Mouse (Mus musculus) midbrain, embryonic 16.5 days (tissue): ENCODE results near the gene Ppp6r1. TPM values are rescaled to one million over a fixed set of nuclear protein-coding genes. Genes with fewer than 3 reads are reported as not detected.

Experiments used
- ATAC-seq: fragments of 200-750 bp; cut with Nextera tagmentation; 2 replicates; pipeline ENCODE4 v1.8.0; 2017; ENCODE audit warnings: moderate TSS enrichment
- H3K27ac ChIP-seq: fragments of 300-500 bp; sonication (generic); 2 replicates; pipeline ENCODE4 v1.5.1; 2014; ENCODE audit warnings: mild to moderate bottlenecking, low read length, mixed read lengths
- H3K27me3 ChIP-seq: fragments of 300-500 bp; sonication (generic); 2 replicates; pipeline ENCODE4 v1.6.1; 2014; ENCODE audit warnings: low read depth, low read length, mixed read lengths; ENCODE audit not compliant: control insufficient read depth, insufficient read depth
- H3K36me3 ChIP-seq: fragments of 300-500 bp; sonication (generic); 2 replicates; pipeline ENCODE4 v1.6.1; 2014; ENCODE audit warnings: mild to moderate bottlenecking, low read length, moderate library complexity, mixed read lengths; ENCODE audit not compliant: control insufficient read depth, insufficient read depth
- H3K4me1 ChIP-seq: fragments of 300-500 bp; sonication (generic); 2 replicates; pipeline ENCODE4 v1.6.1; 2014; ENCODE audit warnings: mild to moderate bottlenecking, low read length, mixed read lengths; ENCODE audit not compliant: control insufficient read depth, insufficient read depth
- H3K4me2 ChIP-seq: fragments of 300-500 bp; sonication (generic); 2 replicates; pipeline ENCODE4 v1.6.1; 2014; ENCODE audit warnings: mild to moderate bottlenecking, low read length, mixed read lengths
- H3K4me3 ChIP-seq: fragments of 300-500 bp; sonication (generic); 2 replicates; pipeline ENCODE4 v1.5.1; 2014; ENCODE audit warnings: low read depth, mild to moderate bottlenecking, low read length, moderate library complexity, mixed read lengths
- H3K9ac ChIP-seq: fragments of 300-500 bp; sonication (generic); 2 replicates; pipeline ENCODE4 v1.6.1; 2014; ENCODE audit warnings: low read depth, low read length, mixed read lengths
- H3K9me3 ChIP-seq: fragments of 300-500 bp; sonication (generic); replicated peaks from 2 replicates; pipeline ENCODE4 v1.6.1; 2014; ENCODE audit warnings: mild to moderate bottlenecking, low read length, mixed read lengths; ENCODE audit not compliant: control insufficient read depth, poor library complexity, severe bottlenecking
- WGBS: fragments of 180-500 bp; shearing (Covaris S2); extraction: QIAGEN DNeasy Blood & Tissue Kit; methylation state at CpG from one replicate; pipeline ENCODE4 v1.1.7; 2014; 5-methylcytosine and 5-hydroxymethylcytosine counted together
- polyA plus RNA-seq: library from polyadenylated mRNA; unstranded; fragments of >200 nt; fragmentation: Nextera tagmentation; extraction: Ambion mirVana; gene quantifications from 2 replicates; pipeline ENCODE4 v1.2.1, GENCODE M21; 2015

The Ppp6r1 gene
- polyA plus RNA-seq, 1 experiment from 2014 or later, result 5.6 TPM

DNA sequence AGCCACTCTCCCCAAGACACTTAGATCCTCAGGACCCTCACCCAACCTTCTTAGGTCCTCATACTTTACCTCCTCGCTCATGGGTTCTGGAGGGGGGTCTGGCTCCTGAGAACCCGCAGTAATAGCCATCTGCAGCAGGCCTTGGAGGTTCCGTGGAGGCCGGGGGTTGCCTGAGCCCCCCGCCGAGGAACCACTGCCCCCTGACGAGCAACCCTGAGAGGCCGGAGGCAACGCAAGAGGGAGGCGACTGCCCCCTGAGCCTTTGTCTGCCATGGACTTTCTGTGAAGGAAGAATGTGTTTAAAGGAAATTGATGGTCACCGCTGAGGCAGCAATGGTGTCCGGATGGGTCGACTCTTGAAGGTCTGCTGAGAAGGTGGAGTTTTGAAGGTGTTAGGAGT lies 25.4 kb upstream of the Ppp6r1 start:
- WGBS, result under 1% methylated on average over 13 of the region's 13 CpGs
- 0 out of 2 replicates have a peak, but pooled peaks have one; percentile 4 for ATAC-seq
- H3K9ac ChIP-seq, result peak overlapping the region; percentile 58
- H3K36me3 ChIP-seq, result peaks cover 14% of the 10 kb centered on the region
- peaks cover 11% of the 10 kb centered on the region for H3K4me1 ChIP-seq
- H3K27ac ChIP-seq, result peak overlapping the region; percentile 81
- H3K27me3 ChIP-seq, result no peaks in the 10 kb centered on the region
- H3K9me3 ChIP-seq, result no peaks in the 10 kb centered on the region
- peak overlapping the region; percentile 92 for H3K4me2 ChIP-seq
- peak overlapping the region; percentile 52 for H3K4me3 ChIP-seq

DNA sequence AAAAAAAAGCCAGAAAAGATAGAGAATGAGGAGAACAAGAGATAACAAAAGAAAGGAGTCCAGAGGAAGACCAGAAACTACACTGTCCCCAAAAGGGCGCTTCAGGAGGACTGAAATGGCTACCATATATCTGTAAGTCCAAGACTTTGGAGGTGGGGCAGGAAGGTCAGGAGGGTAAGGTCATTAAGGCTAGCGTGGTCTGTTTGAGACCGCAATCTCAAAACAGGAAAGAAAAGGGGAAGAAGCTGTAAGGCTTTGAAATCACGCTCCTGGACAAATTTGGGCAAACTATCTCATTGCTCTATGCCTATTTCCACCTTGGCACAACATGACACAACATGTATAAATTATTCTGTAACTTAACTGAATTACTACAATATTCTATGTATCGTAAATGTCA lies 24.5 kb upstream of the Ppp6r1 start:
- WGBS, result 92% methylated on average over 5 of the region's 5 CpGs
- Histone ChIP-seq H3K27me3 (no peaks in the 10 kb centered on the region), H3K36me3 (peaks cover 14% of the 10 kb centered on the region), H3K9ac (no peak overlapping the region), H3K27ac (no peak overlapping the region), H3K4me1 (peaks cover 11% of the 10 kb centered on the region), H3K4me2 (no peak overlapping the region), H3K9me3 (no peaks in the 10 kb centered on the region), H3K4me3 (no peak overlapping the region)
- no peak for ATAC-seq

DNA sequence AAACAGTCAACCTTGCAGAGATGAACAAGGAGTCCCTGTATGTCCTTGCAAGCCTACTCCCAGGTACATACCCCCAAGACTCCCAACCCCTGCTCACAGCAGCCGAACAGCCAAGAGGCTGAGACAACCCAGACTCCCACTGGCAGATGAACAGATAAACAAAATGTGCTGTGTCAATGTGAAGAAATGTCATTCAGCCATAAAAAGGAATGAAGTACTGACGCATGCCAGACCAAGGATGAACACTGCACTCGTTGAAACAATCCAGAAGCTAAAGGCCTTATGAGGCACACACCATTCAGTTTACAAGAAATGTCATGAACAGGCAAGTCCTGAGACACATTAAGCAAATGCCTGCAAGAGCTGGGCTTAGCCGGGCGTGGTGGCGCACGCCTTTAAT lies 16.4 kb upstream of the Ppp6r1 start:
- no peak for ATAC-seq
- H3K36me3 ChIP-seq, result peaks cover 25% of the 10 kb centered on the region
- WGBS, result 95% methylated on average over 7 of the region's 7 CpGs

DNA sequence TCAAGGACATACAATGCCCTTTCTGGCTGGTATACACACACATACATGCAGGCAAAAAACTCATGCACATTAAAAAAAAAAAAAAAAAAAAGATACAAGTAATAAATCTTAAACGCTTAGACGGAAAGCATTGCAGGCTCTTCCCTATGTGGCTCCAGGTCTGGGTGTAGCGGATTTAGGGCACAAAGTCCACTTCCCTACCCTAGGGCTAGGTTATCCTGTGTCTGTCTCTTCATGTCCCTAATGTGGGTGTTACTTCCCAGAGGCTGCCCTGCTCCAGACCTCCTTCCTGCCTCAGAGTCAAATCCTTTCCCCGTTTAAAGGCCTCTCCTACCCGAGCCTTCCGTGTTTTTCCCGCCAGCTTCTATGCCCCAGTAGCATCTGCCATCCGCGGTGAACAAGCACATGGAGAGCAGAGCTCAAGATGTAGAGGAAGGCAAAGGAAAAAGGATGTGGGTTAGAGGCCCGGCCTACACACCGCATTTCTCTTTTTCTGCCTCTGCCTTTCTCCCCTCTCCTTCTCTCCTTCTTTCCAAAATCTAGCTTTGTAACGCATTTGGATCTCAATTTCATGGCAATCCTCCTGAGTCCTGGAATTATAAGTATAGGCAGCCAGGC lies 15.4 kb upstream of the Ppp6r1 start:
- Histone ChIP-seq H3K27me3 (no peaks in the 10 kb centered on the region), H3K4me3 (no peak overlapping the region), H3K36me3 (peaks cover 26% of the 10 kb centered on the region), H3K9me3 (no peaks in the 10 kb centered on the region), H3K4me1 (no peaks in the 10 kb centered on the region), H3K9ac (no peak overlapping the region), H3K4me2 (no peak overlapping the region), H3K27ac (no peak overlapping the region)
- WGBS, result 96% methylated on average over 12 of the region's 12 CpGs
- ATAC-seq, result no peak

More for the DNA sequence above, 16.4 kb upstream of the Ppp6r1 start:
- Histone ChIP-seq H3K4me1 (no peaks in the 10 kb centered on the region), H3K9ac (no peak overlapping the region), H3K4me2 (no peak overlapping the region), H3K4me3 (no peak overlapping the region), H3K9me3 (no peaks in the 10 kb centered on the region), H3K27me3 (no peaks in the 10 kb centered on the region), H3K27ac (no peak overlapping the region)

DNA sequence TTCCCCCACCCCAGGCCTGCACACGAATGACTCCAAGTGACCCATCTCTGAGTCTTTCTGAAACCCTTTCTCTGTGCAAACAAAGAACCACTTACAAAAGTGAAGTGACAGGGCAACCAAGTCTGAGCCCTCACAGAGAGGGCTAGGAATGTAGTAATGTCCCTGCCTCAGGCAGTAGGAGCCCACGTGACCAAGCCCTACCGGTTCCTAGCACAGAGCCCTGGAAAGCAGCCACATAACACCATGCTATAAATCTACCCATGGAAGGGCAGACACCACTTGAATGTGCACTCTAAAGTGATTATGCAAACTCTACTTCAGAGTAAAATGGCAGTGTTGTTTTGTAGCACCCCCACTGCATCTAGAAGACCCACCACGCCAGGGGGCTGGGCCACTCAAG lies 13.1 kb upstream of the Ppp6r1 start:
- Histone ChIP-seq H3K4me2 (no peak overlapping the region), H3K4me3 (no peak overlapping the region), H3K4me1 (no peaks in the 10 kb centered on the region), H3K27ac (no peak overlapping the region), H3K9ac (no peak overlapping the region), H3K27me3 (no peaks in the 10 kb centered on the region), H3K36me3 (peaks cover 22% of the 10 kb centered on the region), H3K9me3 (no peaks in the 10 kb centered on the region)
- WGBS, result 80% methylated on average over 4 of the region's 4 CpGs
- ATAC-seq, result no peak

DNA sequence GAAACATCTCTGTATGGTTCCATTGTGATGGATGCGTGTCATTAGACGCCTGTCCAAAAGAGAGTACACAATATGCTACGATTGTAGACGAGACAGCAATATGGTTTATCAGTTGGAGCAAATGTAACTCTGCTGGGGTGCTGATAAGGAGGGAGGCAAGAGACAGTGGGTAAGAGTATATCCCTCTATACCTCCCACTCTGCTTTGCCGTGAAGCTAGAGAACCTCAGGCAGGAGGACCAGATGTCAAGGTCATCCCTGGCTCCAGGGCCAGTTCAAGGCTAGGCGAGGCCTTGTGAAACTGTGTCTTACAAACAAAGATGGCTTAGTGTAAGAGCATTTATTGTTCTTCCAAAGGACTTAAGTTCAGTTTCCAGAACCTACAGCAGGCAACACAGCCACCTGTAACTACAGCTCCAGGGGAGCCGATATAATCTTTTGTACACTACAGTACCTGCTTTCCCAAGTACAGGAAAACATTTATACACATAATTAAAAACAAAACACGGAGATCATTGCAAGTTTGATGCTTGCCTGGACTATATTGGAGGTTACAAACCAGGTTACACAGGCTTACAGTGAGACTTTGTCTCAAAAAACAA lies 11.9 kb upstream of the Ppp6r1 start:
- Histone ChIP-seq H3K4me3 (no peak overlapping the region), H3K36me3 (peaks cover 25% of the 10 kb centered on the region), H3K9ac (no peak overlapping the region), H3K27me3 (no peaks in the 10 kb centered on the region), H3K9me3 (no peaks in the 10 kb centered on the region), H3K27ac (no peak overlapping the region), H3K4me2 (no peak overlapping the region), H3K4me1 (no peaks in the 10 kb centered on the region)
- no peak for ATAC-seq
- 94% methylated on average over 8 of the region's 8 CpGs for WGBS

DNA sequence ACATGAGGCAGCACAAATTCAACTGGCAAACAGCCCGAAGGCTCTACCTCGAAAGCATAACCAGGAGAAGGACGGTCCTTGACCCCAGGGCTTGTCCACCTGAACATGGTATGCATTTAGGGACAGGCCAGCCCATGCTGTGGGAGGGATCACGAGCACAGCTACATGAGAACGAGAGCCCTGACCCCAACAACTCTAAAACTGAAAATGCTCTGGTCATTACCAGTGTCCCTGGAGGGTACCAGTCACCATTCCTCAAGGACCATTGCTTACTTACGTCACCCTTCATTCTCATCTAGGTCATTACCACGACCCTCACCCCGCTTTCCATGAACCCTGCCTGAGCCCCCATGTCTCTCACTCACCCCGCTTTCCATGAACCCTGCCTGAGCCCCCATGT lies 10.3 kb upstream of the Ppp6r1 start:
- WGBS, result 95% methylated on average over 9 of the region's 9 CpGs
- H3K27me3 ChIP-seq, result no peaks in the 10 kb centered on the region

DNA sequence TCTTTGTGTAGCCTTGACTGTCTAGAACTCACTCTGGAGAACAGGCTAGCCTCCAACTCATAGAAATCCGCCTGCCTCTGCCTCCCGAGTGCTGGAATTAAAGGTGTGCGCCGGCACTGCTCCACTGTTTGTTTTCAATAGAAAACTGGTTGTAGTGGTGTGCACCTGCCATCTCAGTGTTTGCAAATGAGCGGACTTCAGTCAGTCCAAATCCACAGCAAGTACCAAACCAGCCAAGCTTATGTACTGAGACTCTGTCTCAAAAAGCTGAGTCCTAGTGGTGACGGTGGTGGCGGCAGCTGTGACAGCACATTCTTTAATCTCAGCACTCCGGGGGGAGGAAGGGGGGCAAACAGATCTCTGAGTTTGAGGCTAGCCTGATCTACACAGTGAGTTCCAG lies 9.7 kb upstream of the Ppp6r1 start:
- Histone ChIP-seq H3K27me3 (no peaks in the 10 kb centered on the region), H3K4me3 (no peak overlapping the region), H3K36me3 (peaks cover 25% of the 10 kb centered on the region), H3K9ac (no peak overlapping the region), H3K4me2 (no peak overlapping the region), H3K4me1 (no peaks in the 10 kb centered on the region), H3K27ac (no peak overlapping the region), H3K9me3 (no peaks in the 10 kb centered on the region)
- ATAC-seq, result no peak
- 92% methylated on average over 8 of the region's 8 CpGs for WGBS

More for the DNA sequence above, 10.3 kb upstream of the Ppp6r1 start:
- Histone ChIP-seq H3K4me1 (no peaks in the 10 kb centered on the region), H3K27ac (no peak overlapping the region), H3K9ac (no peak overlapping the region), H3K4me3 (no peak overlapping the region), H3K4me2 (no peak overlapping the region), H3K9me3 (no peaks in the 10 kb centered on the region), H3K36me3 (peaks cover 23% of the 10 kb centered on the region)
- no peak for ATAC-seq

DNA sequence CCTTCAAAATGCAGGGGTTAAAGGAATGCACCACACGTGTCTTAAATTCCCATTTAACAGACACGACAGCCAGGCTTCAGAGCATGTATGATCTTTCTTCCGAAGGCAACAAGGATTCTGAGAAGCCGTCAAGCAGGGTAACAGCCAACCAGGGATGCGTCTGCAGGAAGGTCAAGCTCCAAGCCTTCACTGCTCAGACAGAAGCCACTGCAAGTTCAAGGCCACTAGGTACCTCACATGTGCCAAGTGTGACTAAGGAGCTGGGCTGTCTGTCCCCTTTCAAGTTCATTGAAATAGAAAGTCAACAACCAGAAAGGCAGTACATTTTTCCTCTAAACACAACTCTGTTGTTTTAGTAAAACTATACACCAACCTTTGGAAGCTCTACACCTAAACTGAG lies 8.1 kb upstream of the Ppp6r1 start:
- 96% methylated on average over 5 of the region's 5 CpGs for WGBS
- no peaks in the 10 kb centered on the region for H3K27me3 ChIP-seq
- no peak overlapping the region for H3K4me3 ChIP-seq
- H3K4me1 ChIP-seq, result no peaks in the 10 kb centered on the region
- peaks cover 33% of the 10 kb centered on the region for H3K36me3 ChIP-seq
- ATAC-seq, result no peak
- H3K9me3 ChIP-seq, result no peaks in the 10 kb centered on the region
- H3K4me2 ChIP-seq, result no peak overlapping the region
- no peak overlapping the region for H3K9ac ChIP-seq
- no peak overlapping the region for H3K27ac ChIP-seq
